Mouse (Mus musculus): Measurements from ENCODE around the gene Dpysl5. TPM values are rescaled to one million over a fixed set of nuclear protein-coding genes. Genes with fewer than 3 reads are reported as not detected.

Gene Dpysl5
- total RNA-seq, 2 experiments from 2014 or later = 10.8 to 16.0 TPM

DNA sequence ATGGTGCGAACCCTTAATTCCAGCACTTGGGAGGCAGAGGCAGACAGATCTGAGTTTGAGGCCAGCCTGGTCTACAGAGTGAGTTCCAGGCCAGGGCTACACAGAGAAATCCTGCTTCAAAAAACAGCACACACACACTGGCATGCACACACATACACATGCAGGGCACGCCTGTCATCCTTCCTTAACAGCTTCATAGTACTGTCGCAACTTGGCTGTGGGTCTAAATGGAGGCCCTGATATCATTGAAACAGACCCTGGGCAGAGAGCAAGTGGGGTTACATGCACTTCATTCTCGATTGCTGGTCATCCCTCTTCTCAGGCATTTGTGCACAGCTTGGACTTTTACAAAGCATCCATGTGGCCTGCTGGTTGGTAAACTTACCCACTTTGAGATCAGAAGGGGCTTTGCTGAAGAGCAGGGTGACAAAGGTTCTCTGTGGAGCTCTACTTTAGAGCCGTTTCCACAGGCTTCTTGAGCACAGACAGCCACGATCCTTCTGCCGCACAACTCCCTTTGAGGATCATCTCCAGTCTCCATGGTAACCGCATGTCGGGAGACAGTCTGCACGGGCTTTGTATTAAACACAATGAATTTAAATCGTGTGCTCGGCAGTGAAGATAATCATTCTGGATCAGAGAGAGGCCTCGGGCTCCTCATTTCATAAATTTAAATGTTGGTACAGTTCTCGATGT, 51.6 kb downstream of the Dpysl5 start:
- no peak for DNase-seq (ENCODE audit: low spot score in 2 of 2)

DNA sequence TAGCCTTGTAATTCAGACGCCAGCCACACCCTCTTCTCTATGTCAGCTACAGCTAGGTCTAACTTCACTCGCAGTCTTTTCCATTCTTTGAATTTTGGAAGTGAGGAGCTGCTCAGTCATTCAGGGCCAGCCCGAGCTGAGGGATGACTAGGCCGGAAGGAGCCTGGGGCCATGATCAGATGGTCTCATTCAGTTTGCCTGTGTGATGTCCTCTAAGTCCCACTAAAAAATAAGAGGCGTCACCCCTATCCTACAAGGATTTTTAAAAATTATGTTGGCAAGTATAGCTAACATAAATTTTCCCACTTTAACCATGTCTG, 52.1 kb downstream of the Dpysl5 start:
- no peak for DNase-seq (ENCODE audit: low spot score in 2 of 2)

DNA sequence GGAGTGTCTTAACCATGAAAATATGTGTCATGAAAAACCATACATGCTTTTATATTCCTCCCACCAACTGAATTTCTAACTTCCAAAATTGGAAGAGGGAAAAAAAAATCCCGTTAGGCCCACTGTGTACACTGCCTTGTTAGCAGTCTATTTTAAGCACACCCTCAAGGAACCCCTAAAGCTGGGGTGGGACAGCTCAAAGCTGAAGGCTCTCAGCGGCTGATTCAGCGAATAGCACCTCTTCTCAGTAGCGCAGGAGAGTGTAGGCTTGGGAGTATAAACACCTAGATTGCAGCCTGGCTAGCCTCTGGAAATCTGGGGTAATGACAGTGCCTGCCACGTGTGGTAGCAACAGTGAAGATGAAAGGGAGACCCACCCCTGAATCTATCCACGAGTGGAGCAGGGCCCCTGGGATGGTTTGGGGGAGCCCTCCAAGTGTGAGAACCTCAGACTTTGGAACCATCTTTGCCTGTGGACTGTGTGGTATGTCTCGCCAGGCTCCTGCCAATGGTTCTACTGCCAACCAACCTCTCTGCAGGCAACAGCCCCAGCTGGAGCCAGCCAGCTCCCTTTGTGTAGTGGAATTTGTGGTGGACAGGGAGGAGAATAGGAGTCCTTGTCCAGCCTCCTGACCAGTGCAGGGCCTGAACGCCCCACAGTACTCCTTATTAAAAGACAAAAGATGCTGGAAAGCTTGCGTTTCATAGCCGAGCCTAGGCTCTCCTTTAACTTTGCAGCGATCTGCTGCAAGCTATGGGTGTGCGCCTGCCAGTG, 54.4 kb downstream of the Dpysl5 start:
- no peak for DNase-seq (ENCODE audit: low spot score in 2 of 2)

- no peak for DNase-seq (ENCODE audit: low spot score in 2 of 2)
Measured at GRCm38 (mm10) chr5:30768082-30768481, 56.7 kb downstream of the Dpysl5 start.

GRCm38 (mm10) chr5:30768598-30768997, 57.2 kb downstream of the Dpysl5 start:
- DNase-seq (ENCODE audit: low spot score in 2 of 2) = peak; percentile 31 to 50

- DNase-seq (ENCODE audit: low spot score in 2 of 2) = no peak
Measured at GRCm38 (mm10) chr5:30769075-30769474, 57.7 kb downstream of the Dpysl5 start.

- DNase-seq (ENCODE audit: low spot score in 2 of 2) = peak; percentile 60 to 69
Measured at GRCm38 (mm10) chr5:30774601-30775371, 63.4 kb downstream of the Dpysl5 start.

DNA sequence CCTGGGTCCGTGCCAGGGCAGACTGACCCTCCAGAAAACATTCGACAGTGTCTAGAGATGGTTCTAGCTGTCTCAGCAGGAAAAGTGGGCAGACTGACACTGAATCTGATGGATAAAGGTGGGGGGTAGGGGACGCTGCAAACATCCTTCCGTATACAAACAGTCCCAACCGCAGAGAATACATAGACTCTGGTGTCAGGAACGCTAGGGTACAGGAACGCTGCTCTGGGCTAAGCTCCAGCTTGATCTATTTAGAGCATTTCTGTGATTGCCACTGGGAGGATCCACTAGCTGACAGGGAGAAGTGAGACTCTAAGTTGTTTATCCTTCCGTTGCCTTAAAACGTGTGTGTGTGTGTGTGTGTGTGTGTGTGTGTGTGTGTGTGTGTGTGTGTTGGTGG, 69.3 kb downstream of the Dpysl5 start:
- no peak for DNase-seq (ENCODE audit: low spot score in 2 of 2)

- no peak for DNase-seq (ENCODE audit: low spot score in 2 of 2)
Measured at GRCm38 (mm10) chr5:30781147-30781546, 69.8 kb downstream of the Dpysl5 start.

GRCm38 (mm10) chr5:30787381-30787780, 76.0 kb downstream of the Dpysl5 start:
- no peak for DNase-seq (ENCODE audit: low spot score in 2 of 2)

GRCm38 (mm10) chr5:30790047-30790446, 78.7 kb downstream of the Dpysl5 start:
- no peak for DNase-seq (ENCODE audit: low spot score in 2 of 2)

DNA sequence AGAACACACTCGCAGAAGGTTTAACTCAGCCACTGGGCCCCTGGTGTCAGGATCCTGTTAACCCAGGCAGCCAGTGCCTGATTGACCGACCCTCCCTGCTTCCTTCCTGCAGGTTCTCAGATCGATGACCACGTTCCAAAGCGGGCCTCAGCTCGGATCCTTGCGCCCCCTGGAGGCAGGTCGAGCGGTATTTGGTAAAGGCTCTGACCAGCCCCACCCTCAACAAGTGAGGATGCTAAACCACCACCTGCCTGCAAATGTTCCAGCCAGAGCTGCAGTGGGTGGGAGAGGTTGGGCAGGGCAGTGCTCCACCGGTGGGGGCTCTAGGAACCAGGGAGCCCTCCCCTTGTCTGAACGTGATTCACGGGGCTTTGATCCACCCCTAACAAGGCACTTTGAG, 84.8 kb downstream of the Dpysl5 start:
- DNase-seq (ENCODE audit: low spot score in 2 of 2) = peak; percentile 69 to 73

GRCm38 (mm10) chr5:30797482-30797881, 86.1 kb downstream of the Dpysl5 start:
- no peak for DNase-seq (ENCODE audit: low spot score in 2 of 2)

DNA sequence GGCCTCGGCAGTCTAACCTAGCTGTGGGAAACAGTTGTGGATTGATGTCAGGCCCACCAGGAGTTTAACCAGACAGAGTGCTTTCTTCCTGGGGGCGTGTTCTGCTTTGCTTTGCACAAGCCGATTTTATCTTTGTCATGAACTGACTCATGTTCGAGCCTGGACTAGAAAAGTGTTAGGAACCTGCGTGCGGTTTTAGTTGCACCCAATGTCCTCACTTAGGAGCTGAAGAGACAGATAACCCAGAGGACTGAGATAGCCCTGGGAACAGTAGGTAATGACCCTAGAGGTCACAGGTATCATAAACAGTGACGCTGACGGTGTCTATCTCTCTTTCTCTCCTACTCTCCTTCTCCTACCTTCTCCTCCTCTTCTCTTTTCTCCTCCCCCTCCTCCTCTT, 86.6 kb downstream of the Dpysl5 start:
- DNase-seq (ENCODE audit: low spot score in 2 of 2) = no peak

GRCm38 (mm10) chr5:30798965-30799364, 87.6 kb downstream of the Dpysl5 start:
- DNase-seq (ENCODE audit: low spot score in 2 of 2) = no peak

DNA sequence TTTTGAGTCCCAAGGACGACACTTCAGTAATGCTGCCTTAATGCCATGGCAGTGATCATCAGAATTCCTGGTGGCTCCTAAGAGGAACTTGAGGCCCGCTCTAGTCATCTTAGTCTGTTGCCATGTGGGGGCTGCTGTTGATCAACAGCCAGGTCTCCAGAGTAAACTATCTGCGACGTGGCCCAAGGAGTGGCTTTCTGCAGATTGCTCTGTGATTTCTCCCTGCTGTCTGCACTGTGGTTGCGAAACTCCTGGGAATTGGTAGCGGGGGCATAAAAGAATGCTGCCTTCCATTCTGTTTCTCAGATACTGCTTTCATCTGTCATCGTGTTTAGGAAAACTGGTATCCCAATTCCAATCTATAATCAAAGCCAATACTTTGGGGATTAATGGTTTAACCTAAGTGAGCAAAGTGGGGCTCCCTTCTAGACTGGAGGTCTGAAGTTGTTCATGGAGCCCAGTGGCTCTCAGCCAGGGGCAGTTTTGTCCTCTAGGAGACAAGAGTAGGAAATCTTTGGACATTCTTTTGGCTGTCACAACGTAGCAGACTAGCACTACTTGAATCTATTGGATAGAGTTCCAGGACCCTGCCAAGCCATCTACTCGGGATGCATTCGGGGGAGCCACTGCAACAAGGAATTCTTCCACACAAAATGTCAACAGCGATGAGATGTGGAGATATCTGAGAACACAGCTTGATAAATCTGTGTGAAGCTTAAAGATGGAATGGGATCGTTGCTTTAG, 91.5 kb downstream of the Dpysl5 start:
- DNase-seq (ENCODE audit: low spot score in 2 of 2) = no peak

DNA sequence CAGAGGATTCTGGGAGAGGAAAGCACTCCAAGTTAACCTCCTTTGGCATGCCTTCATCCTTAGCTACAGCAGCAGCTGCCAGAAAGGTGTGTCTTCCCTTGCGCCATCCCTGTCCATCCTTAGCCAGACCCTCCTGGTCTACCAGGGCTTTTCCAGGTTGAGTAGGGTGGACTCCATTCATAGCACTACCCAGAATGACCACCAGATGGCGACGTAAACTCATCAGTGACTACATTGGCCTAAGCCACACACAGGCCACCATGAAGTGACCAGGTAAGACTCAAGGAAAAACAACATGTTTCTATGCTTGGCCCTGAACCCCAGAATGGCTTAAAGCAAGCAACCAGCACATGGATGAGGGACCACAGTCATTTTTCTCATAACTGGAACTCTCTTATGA, 94.7 kb downstream of the Dpysl5 start:
- DNase-seq (ENCODE audit: low spot score in 2 of 2) = peak; percentile 65 to 80

DNA sequence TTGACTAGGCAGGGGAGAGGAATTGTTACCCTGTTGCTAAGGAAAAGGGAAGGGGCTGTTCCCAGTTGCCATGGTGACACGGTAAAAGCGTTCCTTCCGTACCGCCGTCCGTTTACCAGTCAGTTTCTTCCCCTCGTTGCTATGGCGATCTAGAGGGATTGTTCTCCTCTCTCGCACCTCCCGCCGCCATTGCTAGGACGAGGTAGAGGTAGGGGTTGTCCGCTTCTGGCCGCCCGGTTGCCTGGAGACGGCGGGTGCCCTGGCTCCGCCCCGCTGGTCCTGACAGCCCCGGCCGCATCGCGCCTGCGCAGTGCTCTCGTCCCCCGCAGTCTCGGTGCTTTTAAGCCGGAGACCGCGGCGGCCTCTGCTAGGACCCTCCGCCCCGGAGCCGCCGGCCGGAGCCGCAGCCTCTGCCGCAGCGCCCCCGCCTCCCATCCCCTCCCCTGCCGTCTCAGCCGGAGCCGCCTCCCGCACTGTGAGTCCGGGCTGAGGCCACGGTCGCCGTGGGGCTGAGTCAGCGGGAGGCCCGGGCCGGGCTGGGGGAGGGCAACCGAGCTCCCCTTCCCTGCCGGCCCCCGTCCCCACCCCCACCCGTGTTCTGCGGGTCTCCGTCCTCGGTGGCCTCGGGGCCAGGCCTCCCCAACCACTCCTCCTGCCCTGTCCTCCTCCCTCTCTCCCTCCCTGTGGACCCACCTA, 103.2 kb downstream of the Dpysl5 start, which contains the start of gene Mapre3:
Mapre3 (plus strand) TSS at position 218 of the 696 bp plus-strand sequence.
- DNase-seq (ENCODE audit: low spot score in 2 of 2) = peak; percentile 82 to 84

- DNase-seq (ENCODE audit: low spot score in 2 of 2) = no peak
Measured at GRCm38 (mm10) chr5:30815120-30815465, 103.7 kb downstream of the Dpysl5 start.

DNA sequence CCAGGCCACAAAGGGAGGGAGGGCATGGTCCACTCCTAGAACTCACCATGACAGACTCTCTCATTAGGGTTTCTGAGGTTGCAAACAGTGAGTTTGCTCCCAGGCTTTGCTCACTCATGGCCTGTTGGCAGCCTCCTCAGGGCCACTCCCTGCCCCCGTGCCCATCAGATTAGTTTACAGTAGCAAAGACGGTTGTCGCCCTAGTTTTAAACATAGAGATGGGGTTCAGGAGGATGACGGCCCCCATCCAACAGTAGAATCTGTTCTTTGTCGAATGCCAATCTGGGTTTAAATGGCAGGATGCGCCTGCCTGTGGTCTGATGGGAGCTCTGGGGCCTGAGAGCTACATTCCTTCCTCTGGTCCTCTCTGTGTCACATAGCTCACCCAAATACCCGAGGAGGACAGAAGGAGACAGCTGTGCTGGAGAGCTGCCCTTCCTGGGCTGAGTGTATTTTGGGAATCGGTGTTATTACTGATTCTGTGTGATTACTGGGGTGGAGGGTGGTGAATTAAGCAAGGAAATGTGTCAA, 105.0 kb downstream of the Dpysl5 start:
- no peak for DNase-seq (ENCODE audit: low spot score in 2 of 2)
